Mouse (Mus musculus): ENCODE data around the gene Slc25a44. TPM values are rescaled to one million over a fixed set of nuclear protein-coding genes. Genes with fewer than 3 reads are reported as not detected.

Slc25a44 gene
- 10 to 100 TPM; 17.5 to 18.5 TPM for polyA plus RNA-seq (2017; shearing (Covaris generic))

DNA sequence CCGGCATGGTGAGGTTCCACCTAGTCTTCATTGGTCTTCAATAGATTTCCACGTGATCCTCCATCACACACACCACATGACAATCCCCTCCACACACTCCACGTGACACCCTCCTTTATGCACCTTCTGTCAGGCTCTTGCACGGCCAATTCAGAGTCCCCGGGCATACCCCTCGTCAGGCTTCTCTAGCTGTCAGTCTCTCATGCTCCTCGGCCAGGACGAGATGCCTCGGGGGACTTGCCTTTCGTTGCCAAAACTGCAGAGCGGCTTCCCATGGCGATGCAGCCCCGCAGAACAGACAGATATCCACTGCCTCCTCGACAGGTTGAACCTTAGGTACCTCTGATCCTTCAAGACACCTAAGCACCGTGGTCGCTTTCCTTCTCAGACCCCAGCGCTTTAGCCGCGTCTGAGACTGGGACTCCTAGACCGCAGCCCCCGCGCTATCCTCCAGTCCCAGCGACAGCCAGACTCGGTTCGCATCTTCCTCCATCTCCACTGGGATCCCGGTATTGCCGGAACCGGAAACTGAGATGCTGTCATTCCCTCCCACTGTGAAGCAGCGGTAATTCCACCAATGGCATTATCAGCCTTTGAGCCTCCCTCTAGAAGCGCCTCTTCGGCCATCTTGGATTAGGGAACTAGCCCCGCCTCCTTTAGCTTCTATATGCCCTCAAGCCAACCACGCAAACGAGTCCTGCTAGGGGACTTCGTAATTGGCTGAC lies at the start of gene Slc25a44:
TSS of gene Slc25a44 (minus strand) at position 535 of the 725 bp plus-strand sequence.
- peak; percentile 100 for ATAC-seq

- no peak for ATAC-seq
Measured at GRCm38 (mm10) chr3:88473571-88473970, 48.6 kb upstream of the Slc25a44 start.

DNA sequence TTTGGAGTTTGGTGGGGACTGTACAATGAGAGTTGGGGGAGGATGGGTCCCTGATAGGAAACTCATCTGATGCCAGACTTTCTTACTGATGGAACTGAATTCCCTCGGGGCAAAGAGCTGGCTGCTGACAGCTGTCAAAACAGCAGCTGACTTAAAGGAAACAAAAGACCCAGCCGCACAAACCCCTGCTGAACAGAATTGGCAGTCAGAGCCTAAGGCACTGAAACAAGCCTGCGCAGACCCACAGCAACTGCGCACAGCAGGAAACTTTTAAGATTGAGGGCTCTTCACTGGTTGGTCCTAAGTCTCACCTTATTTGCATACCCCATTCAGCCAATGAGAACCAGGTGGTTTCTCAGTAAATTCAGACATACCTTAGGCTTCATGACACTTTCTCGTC lies 48.1 kb upstream of the Slc25a44 start:
- no peak for ATAC-seq

DNA sequence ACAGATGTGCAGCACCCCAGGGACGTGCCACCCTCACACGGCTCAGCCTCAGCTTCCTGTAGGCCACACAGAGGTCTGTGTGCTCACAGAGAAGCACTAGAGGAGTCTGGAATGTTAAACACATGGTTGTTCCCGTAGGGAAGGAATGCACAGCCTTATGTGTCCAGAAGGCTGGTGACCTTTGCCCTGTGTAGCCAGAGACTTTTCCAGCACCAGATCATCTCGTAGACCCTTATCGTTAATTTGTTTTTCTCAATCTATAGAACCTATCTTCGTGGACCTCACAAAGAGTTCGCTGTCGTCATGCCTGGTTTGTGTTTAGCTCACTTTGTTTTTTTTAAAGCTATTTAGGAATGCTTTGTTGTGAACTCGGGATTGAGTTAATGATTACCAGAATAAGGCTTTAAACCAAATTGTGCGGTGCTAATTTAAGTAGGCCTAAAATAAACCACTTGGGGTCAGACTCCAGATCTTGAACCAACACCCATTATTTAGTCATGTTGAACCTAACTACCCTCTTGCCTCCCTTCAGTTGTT lies 46.1 kb upstream of the Slc25a44 start:
- ATAC-seq, result no peak

DNA sequence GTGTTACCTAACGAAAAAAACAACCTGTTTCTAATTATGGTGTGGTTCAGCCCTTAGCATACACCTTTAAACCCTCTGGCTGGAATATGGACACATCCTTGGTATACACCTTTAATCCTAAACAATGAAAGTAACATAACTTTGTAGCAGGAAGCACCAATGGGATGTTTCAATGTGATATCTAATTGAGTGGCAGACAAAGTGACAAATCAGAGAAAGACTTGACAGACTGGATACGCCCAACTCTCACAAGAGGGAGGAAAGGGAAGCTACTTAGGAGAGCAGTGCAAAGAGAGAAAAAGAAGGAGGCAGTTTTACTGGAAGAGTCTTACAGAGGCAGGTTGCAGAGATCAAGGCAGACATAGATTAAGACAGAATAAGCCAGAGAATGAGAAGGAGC lies 44.5 kb upstream of the Slc25a44 start:
- ATAC-seq, result no peak

GRCm38 (mm10) chr3:88467116-88467824 lies 42.3 kb upstream of the Slc25a44 start:
- peak; percentile 82 for ATAC-seq

- no peak for ATAC-seq
Measured at GRCm38 (mm10) chr3:88465127-88465526, 40.2 kb upstream of the Slc25a44 start.

DNA sequence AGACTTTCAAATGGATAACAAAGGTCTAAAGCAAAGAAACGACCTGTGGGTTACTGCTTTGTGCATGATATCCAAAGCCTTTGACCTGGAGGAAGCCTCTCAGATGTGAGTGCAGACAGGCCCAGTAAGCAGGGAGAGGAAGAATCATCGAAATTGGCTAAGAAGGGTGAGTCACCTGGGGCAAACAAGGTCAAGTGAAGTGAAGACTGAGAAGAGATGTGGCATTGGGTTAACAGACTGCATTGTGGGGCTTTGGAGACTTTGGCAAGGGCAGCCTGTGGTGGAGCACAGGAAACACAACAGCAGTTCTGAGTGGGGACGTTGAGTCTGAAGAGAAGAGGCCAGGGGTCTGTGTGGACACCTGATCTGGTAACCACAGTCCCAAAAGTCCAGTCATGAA lies 39.5 kb upstream of the Slc25a44 start:
- no peak for ATAC-seq

GRCm38 (mm10) chr3:88460983-88461696 lies 36.2 kb upstream of the Slc25a44 start, which contains the start of gene Sema4a:
Sema4a (minus strand) TSS chr3:88461182.
- ATAC-seq, result no peak

GRCm38 (mm10) chr3:88460029-88460428 lies 35.1 kb upstream of the Slc25a44 start:
- ATAC-seq, result no peak

DNA sequence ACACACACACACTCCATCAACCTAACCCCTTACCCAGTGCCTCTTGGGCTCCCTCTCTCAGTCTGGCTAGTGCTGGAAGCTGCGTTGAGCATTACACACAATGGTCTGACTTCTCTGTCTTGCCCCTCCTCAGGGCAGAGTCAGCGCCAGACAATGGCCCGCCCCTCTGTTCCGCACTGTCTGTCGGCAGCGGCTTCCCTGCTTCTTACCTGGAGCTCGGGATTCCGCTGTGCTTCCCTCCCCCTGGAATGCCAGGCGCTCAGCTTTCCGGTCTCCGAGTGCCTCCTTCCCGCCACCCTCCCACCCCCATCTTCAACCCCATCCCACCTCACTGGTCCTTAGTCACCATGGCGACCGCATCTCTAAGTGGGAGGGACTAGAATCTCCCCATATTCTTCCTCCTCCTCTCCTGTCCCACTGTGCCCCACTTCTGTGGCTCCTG lies 33.9 kb upstream of the Slc25a44 start:
- ATAC-seq, result no peak

DNA sequence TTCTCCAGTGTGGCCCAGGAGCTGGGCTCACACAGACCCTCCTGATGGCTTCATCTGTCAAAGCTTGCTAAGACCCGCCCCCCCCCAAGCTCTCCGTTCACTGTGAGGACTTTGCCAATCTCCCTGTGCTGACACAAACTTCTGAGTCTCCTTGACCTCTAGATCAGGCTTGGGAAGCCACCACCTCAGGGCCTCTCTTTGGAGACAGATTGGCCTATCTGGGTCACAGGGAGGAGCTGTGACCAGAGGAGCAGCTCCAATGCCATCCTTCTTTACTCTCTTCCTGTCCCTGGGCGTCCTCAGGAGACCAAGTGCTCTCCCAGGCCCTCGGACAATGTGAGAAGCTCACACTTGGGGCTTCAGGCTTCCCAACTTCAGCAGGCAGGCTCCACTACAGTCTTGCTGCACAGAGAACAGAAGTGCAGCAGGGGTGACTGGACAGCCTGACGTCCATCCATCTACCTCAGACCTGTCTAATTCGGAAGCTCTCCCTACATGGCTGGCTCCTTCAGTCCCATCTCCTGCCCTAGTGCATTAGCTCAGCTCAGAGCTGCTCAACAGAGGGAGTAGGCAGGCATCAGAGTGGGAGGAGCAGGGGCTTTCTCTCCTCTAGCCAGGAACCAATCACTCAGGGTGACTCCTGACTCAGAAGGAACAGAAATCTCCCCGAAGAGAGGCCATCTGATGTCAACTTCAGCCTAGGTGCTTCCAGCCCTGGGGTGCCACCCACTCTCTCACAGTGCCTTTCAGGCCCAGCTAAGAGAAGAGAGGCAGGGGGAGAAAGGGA lies 32.0 kb upstream of the Slc25a44 start:
- ATAC-seq, result no peak

GRCm38 (mm10) chr3:88456313-88456712 lies 31.4 kb upstream of the Slc25a44 start:
- ATAC-seq, result no peak

GRCm38 (mm10) chr3:88455588-88456264 lies 30.8 kb upstream of the Slc25a44 start:
- no peak for ATAC-seq

GRCm38 (mm10) chr3:88454762-88455587 lies 30.0 kb upstream of the Slc25a44 start:
- no peak for ATAC-seq

DNA sequence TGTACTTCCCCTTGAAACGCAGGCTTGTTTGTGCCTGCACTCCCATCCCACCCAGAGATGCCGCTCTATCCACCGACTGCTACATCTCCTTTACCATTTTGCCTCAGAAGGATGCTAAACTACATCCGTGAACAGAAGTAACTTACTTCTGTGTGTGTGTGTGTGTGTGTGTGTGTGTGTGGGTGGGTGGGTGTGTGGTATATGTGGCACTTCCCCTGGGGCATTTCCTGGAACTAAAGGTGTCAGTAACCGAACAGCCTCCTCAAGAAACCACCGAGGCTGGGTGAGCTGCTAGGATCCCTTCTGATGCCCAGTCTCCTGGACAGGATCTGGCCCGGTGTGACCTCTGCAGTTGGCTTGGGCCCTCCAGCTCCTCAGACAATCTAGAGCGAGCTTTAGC lies 29.0 kb upstream of the Slc25a44 start:
- ATAC-seq, result peak; percentile 72

DNA sequence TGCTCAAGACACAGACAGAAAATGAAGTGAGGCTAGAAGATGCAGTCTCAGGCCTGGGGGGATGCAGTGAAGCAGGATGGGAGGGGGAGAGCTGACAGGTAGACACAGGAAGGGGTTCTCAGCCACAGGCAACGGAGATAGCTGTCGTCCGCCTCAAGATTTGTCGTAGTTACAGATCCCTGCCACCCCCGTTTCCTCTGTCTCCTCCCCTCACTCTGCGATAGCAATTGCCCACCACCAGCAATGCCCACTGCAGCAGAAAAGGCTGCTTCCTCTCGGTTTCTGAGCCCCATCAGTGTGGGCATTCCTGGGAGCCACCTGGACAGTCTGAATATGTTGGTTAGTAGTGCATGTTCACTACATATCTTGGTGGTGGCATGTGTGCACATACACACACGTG lies 28.4 kb upstream of the Slc25a44 start:
- ATAC-seq, result peak; percentile 74

DNA sequence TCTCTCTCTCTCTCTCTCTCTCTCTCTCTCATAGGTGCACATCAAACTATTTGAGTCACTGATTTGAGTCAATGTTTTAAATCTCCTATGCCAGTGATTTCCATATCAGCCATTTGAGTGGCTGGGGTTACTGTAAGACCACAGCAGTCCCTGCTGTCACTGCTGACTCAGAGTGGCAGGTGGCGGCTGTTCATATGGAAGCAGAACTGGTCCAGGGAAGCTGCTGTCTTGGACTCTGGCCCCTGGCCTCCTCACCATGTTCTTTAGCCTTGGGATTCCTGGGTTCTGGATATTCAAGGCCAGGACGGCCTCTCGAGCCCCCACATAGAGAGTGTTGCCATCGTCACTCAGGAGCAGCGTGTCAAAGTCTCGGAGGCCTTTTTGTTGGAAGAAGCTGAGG lies 27.8 kb upstream of the Slc25a44 start:
- ATAC-seq, result no peak

DNA sequence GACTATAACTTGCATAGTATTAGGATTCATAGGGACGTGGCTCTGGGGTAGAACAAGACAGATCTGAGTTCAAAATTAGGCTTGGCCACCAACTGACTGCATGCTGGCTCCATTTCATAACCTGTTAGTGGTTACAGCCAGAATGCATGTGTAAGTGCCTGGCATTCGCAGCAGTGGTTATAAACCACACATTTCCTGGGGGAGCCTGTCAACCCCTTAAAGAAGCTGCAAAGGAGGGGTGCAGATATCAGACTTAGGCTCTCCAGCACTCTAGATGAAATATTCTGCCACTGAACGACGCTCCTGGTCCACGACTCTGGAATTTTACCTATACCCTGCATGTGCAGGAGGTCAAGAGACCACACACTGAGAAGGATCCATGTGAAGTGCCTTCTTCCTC lies 27.3 kb upstream of the Slc25a44 start:
- peak; percentile 25 for ATAC-seq

DNA sequence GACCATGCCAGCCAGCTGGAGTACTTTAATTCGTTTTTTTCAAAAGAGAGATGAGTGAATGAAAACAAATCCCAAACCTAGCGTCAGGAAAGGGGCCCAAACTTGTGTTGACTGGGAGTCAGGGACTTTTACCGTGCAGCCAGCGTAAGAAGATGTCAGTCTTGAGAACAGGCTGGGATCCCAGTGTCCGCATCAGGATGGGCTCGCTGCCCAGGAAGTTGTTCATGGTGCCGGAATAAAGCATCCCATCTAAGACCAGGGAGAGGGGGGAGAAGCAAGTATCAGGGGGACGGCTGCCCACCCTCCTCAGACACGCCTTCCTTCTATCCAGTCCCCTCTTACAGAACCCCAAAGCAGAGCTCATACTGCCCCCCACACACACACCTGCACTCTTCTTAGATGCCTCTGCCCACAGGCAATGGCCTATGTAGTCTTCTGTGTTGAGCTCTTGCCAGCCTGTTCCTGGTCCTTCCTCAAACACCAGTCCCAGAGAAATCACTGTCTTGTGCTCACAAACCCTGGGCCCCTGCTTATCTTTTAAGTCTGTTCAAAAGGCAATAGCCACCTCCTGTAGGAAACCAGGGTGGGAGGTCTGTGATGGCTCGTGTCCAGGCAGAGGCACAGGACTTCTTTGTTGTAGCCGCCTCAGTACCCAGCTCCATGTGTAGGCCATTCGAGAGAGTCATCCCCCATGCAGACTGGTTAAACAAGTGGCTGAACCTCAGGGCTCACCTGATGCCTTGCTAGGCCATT lies 25.6 kb upstream of the Slc25a44 start:
- no peak for ATAC-seq
